Mouse (Mus musculus) adrenal gland, postnatal 14 days (tissue): ENCODE results near the gene Srcap. TPM values are rescaled to one million over a fixed set of nuclear protein-coding genes. Genes with fewer than 3 reads are reported as not detected.
"Not testable (repeated sequence)": the region's sequence is repeated elsewhere in the genome, so short reads cannot be mapped to it uniquely, and the experiment has no call there.

Source experiments
- DNase-seq: peaks from one replicate; pipeline ENCODE4 v3.0.0; 2021; ENCODE audit warnings: mixed read lengths
- total RNA-seq: library from RNA; stranded (reverse); gene quantifications from 2 replicates; pipeline ENCODE4 v1.2.3, GENCODE M21; 2021

Gene Srcap
- total RNA-seq, 1 experiment from 2014 or later: 88.8 TPM

DNA sequence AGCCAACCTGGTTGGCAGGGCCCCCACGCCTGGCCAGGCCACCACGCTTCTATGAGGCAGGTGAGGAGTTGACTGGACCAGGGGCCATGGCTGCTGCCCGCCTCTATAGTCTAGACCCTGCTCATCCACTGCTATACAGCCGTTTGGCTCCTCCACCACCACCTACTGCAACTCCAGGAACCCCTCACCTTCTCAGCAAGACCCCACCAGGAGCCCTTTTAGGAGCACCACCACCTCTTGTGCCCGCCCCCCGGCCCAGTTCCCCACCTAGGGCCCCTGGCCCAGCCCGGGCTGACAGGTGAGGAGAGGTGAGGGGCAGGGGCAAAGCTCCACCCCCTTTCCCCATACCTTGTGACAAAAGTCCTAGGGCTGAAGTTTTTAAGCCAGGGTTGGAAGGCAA lies 21.8 kb upstream of the Srcap start:
- no peak for DNase-seq

GRCm38 (mm10) chr7:127491846-127492245 lies 19.9 kb upstream of the Srcap start:
- DNase-seq: no peak

DNA sequence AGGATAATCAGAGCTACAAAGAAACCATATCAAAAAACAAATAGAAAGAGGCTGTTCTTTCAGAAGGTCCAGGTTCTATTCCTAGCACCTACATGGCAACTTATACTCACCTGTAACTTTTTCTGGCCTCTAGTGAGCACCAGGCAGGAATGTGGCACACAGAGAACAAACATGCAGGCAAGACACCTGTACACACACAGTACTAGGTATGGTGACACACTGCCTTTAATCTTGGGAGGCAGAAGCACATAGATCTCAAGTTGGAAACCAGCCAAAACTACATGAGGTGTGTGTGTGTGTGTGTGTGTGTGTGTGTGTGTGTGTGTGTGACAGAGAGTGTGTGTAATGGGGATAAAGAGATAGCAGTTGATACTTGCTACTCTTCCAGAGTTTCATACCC lies 17.1 kb upstream of the Srcap start:
- DNase-seq: no peak

DNA sequence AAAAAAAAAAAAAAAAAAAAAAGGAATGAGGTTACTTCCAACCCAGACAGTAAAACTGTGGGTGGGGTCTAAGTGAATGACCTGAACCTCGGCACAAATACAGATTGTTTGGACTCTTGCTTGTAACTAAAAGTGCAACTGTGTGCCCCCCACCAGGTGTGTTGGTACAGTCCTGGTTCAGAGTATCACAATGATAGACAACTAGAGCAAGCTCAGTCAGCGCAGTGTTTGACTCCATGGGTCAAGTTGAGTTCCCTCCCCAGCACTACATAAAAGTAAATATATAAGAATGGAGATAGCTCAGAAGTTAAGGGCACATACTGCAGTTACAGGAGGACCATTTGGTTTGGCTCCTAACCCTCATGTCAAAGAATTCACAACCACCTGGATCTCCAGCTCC lies 14.4 kb upstream of the Srcap start:
- DNase-seq: no peak

GRCm38 (mm10) chr7:127498407-127498806 lies 13.4 kb upstream of the Srcap start:
- peak; percentile 57 for DNase-seq

DNA sequence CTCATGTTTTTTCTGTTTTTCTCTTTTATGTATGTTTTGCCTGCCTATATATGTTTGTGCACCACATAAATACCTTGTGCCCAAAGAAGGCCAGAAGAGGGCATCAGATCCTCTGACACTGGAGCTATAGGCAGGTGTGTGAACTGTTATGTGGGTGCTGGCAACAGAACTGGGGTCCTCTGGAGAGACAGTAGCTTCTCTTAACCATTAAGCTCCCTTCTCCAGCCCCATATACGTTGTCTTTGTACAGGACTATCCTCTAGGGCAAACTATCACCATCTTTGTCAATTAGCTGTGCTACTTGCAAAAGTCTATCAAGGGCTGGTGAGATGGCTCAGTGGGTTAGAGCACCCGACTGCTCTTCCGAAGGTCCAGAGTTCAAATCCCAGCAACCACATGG lies 3.5 kb upstream of the Srcap start:
- DNase-seq: no peak

GRCm38 (mm10) chr7:127509830-127510229 lies 2.0 kb upstream of the Srcap start:
- not testable (repeated sequence) for DNase-seq

- DNase-seq: no peak
These were observed 542 bp upstream of the Srcap start for GRCm38 (mm10) chr7:127511241-127511640.

GRCm38 (mm10) chr7:127512231-127513015 lies 640 bp downstream of the Srcap start:
- DNase-seq: peak; percentile 98

DNA sequence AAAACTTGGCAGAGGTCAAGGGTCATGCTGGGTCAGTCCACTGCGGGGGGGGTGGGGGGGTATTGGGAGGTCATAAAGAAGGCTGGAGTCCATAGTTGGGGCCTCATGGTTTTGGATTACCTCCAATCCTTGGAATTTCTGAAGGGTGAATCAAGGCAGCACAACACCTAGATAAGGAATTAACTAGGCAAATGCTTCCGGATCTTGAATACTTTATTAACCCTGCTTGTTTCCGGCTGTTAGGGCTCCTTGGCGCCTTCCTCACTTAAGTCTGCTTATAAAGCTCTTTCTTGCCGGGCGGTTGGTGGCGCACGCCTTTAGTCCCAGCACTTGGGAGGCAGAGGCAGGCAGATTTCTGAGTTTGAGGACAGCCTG lies 1.2 kb downstream of the Srcap start:
- no peak for DNase-seq

DNA sequence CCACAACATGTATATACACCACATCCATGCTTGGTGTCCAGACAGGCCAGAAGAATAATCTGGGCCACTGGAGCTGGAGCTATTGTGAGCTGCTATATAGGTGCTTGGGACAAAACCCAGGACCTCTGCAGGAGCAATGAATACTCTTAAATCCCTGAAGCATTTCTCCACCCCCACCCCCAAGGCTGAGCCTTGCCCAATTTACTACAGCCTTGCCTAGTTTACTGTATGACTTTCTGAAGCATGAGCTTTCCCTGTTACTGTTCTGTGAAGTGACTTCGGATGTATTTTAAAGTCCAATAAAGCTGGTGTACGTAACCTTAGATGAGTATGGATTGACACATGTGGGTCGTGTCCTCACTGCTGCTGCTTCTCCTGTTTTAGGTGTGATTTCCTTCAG lies 2.0 kb downstream of the Srcap start:
- DNase-seq: peak; percentile 47

GRCm38 (mm10) chr7:127515846-127516245 lies 4.1 kb downstream of the Srcap start:
- no peak for DNase-seq

GRCm38 (mm10) chr7:127516344-127516743 lies 4.6 kb downstream of the Srcap start:
- no peak for DNase-seq

DNA sequence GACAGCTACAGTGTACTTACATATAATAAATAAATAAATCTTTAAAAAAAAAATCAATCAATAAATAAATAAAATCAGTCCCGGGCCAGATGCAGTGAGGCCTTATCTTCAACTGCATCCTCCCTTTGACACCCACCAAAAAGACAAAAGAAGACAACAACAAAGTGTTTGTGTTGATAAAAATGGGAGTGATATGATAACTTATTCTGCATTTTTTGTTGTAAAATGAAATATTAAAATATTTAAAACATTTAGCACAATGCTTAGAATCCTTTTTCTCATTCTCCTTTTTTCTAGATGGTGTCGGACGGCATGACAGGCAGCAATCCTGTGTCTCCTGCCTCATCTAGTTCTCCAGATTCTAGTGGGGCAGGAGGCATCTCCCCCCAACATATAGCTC lies 7.5 kb downstream of the Srcap start, which contains the start of gene Gm42715:
Gm42715 (plus strand) TSS at position 301 of the 400 bp plus-strand sequence.
- no peak for DNase-seq

- no peak for DNase-seq
These were observed 29.9 kb downstream of the Srcap start for GRCm38 (mm10) chr7:127541671-127542070.

- peak; percentile 59 for DNase-seq
These were observed 37.5 kb downstream of the Srcap start for GRCm38 (mm10) chr7:127549116-127549835.

DNA sequence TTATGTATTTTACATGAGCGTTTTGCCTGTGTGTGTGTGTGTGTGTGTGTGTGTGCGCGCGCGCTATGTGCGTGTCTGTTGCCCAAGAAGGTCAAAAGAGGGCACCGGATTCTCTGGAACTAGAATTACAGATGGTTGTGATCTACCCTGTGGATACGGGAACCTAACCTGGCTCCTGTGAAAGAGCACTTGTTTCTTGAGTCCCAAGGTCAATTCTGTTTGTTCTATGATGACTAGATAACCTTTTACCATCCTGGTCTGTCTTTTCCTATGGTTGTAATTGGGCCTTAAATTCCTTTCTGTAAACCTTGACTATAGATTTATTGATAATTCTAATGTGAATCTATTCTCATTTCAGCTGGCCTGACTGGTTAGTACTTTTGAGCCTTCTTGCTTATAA lies 39.8 kb downstream of the Srcap start:
- no peak for DNase-seq

GRCm38 (mm10) chr7:127560580-127560979 lies 48.8 kb downstream of the Srcap start:
- DNase-seq: no peak

DNA sequence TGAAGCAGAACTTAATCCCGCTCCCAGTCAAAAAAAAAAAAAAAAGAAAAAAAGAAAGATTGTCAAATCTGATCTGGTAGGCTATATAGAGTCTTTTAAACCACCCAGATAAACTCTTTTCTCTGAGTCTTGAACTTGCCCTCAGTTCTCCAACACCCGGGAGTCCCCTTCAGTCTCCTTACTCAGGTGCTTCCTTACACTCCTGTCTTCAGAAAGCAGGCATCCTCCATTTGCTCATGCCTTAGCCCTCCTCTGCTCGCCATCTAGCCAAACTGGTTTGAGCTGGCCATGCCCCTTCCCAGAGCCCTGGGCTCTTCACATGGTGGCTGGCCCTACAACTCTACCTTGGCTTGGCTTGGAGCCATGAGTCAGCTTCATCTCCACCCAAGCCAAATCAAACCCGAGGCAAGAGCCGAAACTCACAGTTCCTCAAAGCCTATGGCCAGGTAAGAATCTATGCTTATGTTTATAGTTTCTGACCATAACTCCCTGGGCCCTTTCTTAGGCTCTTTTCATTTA lies 49.6 kb downstream of the Srcap start, which contains the start of gene Tmem265:
Tmem265 (plus strand) TSS at position 51 of the 519 bp plus-strand sequence.
- no peak for DNase-seq

DNA sequence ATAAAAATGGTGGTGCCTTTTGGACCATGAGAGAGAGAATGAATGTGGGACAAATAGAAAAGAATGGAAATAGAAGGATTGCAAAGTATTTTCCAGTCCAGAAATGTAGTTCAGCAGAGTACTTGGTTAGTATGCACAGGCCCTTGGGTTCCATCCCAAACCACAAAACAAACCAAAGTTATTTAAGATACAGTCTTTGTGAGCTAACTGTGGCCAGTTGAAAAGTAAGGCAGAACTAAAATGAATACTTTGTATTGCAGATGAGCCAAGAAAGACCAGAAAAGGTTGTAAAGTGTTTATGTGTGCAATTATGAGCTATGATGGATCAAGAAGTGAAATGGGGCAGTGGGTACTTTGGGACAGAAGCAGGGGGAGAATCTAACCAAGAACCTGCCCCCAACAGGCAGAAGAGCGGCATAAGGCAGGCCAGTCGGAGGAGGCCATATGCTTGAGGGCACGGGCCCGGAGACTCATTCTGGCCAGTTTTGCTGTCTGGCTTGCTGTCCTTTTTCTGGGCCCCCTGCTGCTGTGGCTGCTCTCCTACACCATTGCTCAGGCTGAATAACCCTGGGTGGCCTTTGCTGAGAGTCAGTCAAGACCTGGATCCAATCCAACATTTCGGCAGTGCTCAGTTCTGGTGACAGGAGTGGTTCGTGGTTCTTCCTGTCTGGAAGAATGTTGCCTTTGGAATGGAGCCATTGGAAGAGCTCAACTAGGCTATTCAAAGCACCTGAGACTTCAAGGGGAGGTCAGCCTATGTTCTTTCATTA lies 52.8 kb downstream of the Srcap start:
- DNase-seq: peak; percentile 74

DNA sequence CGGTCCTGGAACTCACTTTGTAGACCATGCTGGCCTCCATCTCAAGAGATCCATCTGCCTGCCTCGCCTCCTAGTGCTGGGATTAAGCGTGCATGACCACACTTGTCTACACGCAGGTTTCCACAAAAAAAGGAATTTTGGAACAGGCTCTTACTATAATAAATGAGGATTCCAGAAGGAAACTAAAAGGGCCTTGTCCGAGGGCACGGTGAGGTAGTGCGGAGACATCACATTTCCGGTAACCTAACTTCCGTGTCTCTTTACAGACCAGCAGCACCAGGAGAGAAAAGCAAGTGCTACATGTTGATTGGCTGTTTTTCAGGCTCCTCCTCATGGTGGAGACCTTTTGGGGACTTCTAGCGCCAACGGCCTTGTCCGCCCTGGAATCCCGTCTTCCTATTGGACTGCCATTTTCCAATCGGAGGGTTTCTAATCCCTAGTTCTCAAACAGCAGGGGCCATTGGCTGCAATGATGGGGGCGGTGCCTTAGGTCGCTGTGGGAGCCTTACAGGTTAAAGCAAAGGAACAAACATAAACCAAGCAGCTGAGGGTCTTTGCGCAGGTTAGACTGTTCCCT lies 61.2 kb downstream of the Srcap start, which contains the start of gene Phkg2:
Phkg2 (plus strand) TSS at position 446 of the 577 bp plus-strand sequence.
- DNase-seq: peak; percentile 97

DNA sequence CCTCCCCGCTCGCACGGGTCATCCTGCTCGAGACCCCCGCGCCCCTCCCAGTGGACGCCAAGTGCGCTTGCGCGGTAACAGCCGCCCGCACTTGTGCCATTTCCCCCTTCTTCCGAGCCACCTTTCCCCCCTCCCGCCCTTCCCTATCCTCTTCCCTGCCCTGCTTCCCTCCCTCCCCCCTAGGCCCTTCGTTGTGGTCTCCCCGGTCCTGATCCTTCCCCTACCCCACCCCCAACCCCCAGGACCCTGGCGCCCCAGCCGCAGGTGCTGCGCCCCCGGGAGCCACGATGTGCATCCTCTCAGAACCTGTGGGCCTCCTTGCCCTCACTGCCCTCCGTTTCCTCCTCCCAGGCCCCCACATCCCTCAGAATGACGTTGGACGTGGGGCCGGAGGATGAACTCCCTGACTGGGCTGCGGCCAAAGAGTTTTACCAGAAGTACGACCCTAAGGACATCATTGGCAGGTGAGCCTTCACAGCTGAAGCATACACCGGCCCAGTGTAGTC lies 61.8 kb downstream of the Srcap start:
- no peak for DNase-seq
